Mouse (Mus musculus): ENCODE results near the gene Tcf3. TPM values are rescaled to one million over a fixed set of nuclear protein-coding genes. Genes with fewer than 3 reads are reported as not detected.

Tcf3 gene
- polyA plus RNA-seq, 1 experiment from 2014 or later = 178 TPM

DNA sequence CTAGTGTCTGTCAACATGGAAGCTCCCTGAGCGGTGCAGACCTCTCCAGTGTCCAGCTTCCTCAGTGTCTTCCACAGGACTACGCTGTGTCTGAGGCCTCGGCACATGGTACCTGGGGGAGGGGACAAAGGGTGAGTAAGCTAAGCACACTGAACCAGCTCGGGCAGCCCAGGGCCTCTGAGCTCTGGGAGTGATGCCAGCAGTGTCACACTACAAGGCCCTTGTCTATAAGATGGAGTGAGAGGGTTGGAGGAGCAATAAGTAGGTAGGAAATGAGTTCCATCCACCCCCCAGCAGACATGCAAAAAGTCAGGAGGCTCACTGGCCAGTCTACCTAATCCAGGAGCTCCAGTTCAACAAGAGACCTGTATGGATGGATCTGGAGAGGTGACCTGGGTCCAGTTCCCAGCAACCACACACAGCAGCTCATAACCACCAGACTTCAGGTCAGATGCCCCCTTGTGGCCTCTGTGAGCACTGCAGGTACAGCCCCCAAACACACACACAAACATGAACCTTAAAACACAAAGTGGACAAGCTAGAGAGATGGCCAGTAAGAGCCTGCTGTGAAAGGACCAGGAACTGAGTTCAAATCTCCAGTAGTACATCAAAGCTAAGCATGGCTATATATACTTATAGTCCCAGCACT is 30.3 kb downstream of the Tcf3 start:
- no peaks in the 10 kb centered on the region for H3K27me3 ChIP-seq
- ATAC-seq (ENCODE audit: low FRiP score) = no peak
- H3K27ac ChIP-seq = no peak overlapping the region
- 94% methylated on average over 4 of the region's 4 CpGs for WGBS
- no peak overlapping the region for H3K4me2 ChIP-seq (replicated peaks)
- peaks cover 37% of the 10 kb centered on the region for H3K4me1 ChIP-seq
- H3K4me3 ChIP-seq = no peak overlapping the region
- H3K9me3 ChIP-seq (replicated peaks) = no peaks in the 10 kb centered on the region
- H3K9ac ChIP-seq = no peak overlapping the region
- peaks cover 30% of the 10 kb centered on the region for H3K36me3 ChIP-seq

DNA sequence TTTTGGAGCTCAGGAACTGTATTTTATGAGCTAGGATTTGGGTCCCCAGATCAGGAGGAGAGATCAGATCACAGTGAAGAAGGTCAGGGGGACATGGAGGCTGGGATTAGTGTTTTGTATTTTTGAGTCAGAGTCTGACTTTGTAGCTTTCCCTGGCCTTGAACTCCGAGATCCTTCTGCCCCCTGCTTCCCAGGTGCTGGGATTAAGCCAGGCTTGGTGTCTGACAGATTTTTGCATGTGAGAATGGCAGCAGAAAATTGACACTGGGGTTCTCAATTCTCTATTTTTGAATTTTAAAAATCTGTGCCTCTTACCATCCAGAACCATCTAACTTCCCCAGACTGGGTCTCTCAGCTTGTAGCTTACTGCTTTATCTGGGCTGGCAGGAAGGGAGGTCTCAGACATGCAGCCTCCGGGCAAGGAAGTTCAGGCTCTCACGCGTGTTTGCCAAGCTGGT is 32.7 kb downstream of the Tcf3 start:
- 88% methylated on average over 4 of the region's 4 CpGs for WGBS
- ATAC-seq (ENCODE audit: low FRiP score) = no peak
- H3K4me3 ChIP-seq = no peak overlapping the region
- H3K36me3 ChIP-seq = peaks cover 35% of the 10 kb centered on the region
- H3K4me1 ChIP-seq = peaks cover 36% of the 10 kb centered on the region
- H3K9ac ChIP-seq = peak overlapping the region; percentile 66
- peak overlapping the region; percentile 99; the same call in 1 of the 2 replicates for H3K27ac ChIP-seq
- peak overlapping the region; percentile 83 for H3K4me2 ChIP-seq (replicated peaks)
- no peaks in the 10 kb centered on the region for H3K27me3 ChIP-seq
- H3K9me3 ChIP-seq (replicated peaks) = no peaks in the 10 kb centered on the region

DNA sequence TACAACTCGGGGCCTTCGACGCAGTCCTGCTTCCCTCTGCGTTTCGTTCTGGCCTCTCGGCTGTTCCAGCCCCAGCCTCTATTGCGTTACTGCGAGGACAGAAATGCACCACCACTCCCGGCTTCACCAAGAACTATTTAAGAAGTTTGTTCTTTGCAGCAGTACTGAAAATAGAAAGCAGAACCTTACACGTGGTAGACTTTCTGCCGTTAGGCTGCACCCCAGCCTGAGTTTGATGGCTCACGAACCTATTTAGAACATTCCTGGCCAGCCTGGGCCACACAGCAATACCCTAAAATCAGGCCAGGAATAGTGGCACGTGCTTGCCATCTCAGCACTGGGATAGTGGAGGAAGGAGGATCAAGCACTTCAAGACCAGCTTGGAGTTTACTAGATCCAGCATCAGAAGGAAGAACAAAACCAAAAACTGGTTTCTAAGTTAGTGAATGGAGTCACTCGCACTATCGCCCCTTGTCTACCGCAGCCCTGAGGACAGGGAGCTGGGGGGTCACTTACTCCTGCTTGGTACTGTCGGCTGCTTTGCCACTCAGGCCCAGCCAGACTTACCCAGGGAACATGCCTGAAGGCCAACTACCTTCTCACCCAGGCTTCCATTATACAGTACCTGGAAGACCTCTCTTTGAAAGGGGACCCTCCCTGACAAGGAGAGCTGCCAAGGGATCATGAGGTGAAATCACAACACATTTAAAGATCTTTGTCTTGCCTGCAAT is 33.3 kb downstream of the Tcf3 start:
- Histone ChIP-seq H3K4me1 (peaks cover 30% of the 10 kb centered on the region), H3K9me3 (replicated peaks) (no peaks in the 10 kb centered on the region), H3K4me3 (peak overlapping the region; percentile 72), H3K27me3 (no peaks in the 10 kb centered on the region), H3K9ac (peak overlapping the region; percentile 66), H3K36me3 (peaks cover 41% of the 10 kb centered on the region), H3K4me2 (replicated peaks) (peak overlapping the region; percentile 83), H3K27ac (peak overlapping the region; percentile 99)
- WGBS = 13% methylated on average over 17 of the region's 17 CpGs
- ATAC-seq (ENCODE audit: low FRiP score) = no peak

DNA sequence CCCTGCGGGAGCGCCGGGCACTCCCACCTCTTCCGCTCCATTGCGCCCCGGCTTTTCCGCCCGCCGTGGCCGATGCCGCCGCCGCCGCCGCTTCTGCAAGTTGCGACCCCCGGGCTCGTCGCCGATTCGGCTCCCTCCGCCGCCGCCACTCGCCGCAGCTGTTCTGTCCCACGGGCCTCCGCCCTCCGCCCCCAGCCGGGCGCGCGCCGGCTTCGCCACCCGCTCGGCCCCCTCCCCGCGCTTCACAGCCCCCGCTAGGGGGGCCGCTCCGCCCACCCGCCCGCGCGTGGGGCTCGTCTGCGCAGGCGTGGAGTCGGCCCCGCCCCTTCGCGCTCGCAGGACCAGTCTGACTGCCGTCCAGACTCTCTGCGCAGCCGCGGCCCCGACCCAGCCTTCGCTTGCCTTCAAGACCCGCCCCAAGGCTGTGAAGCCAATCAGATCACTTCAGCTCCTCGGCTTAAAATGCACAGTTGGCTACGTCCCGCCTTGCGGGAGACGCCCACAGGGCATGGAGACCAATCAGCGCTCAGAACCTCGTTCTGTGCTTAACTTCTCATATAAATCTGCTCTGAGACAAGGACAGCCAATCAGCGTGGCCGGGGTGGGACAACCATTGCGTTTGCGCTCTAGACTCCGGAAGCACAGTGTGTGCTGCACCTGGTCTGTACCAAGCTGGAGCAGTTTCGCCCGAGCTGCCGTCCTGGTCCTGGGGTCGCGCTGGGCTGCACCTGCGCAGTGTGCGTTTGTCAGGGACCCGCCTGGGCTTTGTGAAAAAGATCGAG is 34.1 kb downstream of the Tcf3 start, which contains the start of gene Mbd3:
Gene Mbd3 (minus strand): TSS at position 360 of the 782 bp plus-strand sequence.
- Histone ChIP-seq H3K4me3 (peak within 1 kb of the TSS; percentile 72), H3K27ac (peak within 1 kb of the TSS; percentile 99), H3K27me3 (no peaks in the 10 kb centered on the region), H3K4me1 (peaks cover 26% of the 10 kb centered on the region), H3K9me3 (replicated peaks) (no peaks in the 10 kb centered on the region), H3K9ac (peak within 1 kb of the TSS; percentile 90), H3K36me3 (peaks cover 48% of the 10 kb centered on the region), H3K4me2 (replicated peaks) (peak within 1 kb of the TSS; percentile 83)
- under 1% methylated on average over 77 of the region's 82 CpGs for WGBS
- ATAC-seq (ENCODE audit: low FRiP score) = peak; percentile 96

DNA sequence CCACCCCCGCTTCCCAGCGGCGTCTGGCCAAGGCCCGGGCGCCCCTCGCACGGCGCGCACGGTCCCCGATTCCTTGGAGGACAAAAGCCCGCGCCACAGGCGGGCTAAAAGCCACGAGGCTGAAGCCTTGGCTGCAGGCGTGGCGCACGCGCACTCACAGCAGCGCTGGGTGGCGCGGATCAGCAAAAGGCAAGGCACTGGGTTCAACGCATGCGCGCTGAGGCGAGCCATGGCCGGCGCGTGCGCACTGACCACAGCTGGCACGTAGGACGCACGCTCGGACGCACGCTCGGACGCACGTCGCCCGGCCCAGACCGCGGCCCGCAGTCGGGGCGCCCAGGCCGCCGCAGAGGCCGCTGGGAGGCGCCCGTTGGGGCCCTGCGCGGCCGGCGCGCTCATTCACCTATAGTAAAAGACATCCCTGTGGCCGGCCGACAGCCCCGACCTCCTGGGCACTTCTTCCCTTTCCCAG is 34.7 kb downstream of the Tcf3 start:
- Histone ChIP-seq H3K4me1 (peaks cover 26% of the 10 kb centered on the region), H3K27me3 (no peaks in the 10 kb centered on the region), H3K4me3 (peak overlapping the region; percentile 72), H3K36me3 (peaks cover 50% of the 10 kb centered on the region), H3K9ac (peak overlapping the region; percentile 90), H3K9me3 (replicated peaks) (no peaks in the 10 kb centered on the region), H3K4me2 (replicated peaks) (peak overlapping the region; percentile 83), H3K27ac (peak overlapping the region; percentile 99)
- WGBS = under 1% methylated on average over 59 of the region's 59 CpGs
- peak; percentile 85 for ATAC-seq (ENCODE audit: low FRiP score)

DNA sequence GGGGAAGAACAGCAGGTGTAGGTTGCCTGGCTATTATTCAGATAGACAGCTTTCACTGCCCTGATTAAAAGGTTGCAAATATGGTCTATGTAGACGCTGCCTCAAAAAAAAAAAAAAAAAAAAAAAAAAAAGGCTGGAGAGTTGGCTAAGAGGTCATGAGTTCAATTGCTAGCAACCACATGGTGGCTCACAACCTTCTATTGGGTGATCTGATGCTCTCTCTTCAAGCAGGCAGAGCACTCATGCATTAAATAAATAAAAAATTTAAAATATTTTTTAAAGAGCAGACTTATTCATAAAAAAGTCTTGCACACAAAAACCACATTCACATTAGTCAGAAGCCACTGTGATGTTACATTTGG is 35.3 kb downstream of the Tcf3 start:
- peaks cover 50% of the 10 kb centered on the region for H3K36me3 ChIP-seq
- H3K9me3 ChIP-seq (replicated peaks) = no peaks in the 10 kb centered on the region
- peak overlapping the region; percentile 72 for H3K4me3 ChIP-seq
- no peaks in the 10 kb centered on the region for H3K27me3 ChIP-seq
- peak overlapping the region; percentile 90 for H3K9ac ChIP-seq
- 0% methylated on average over 1 of the region's 1 CpGs for WGBS
- H3K4me1 ChIP-seq = peaks cover 26% of the 10 kb centered on the region
- no peak for ATAC-seq (ENCODE audit: low FRiP score)
- H3K27ac ChIP-seq = peak overlapping the region; percentile 99
- H3K4me2 ChIP-seq (replicated peaks) = peak overlapping the region; percentile 83

DNA sequence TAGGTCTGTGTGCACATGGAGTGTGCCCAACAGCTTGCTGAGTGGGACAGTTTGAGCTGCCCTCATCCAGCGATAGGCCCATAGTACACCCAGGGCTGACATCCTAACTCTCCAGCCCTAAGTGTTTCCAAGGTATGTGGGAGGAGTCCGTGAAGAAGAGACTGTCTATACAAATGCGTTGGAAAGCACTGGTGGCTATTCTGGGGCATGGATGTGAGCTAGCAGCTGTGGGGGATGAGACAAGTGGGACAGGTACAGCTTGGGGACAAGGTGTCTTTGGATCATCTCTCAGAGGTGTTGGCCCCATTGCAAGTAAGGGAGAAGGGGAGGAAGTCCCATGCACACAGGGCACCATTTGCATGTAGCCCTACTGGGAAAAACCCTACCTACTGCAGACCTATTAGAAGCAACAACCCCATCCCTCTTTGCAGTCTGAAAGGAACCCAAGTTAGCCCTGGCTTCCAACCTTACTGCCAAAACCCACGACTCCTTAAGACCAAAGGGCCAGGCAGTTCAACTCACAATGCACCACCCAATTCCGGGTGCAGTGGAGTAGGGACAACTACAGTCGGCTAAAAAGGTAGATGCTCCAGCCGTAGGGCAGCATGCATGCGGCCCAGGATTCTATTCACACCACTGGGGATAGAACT is 35.8 kb downstream of the Tcf3 start:
- Histone ChIP-seq H3K27me3 (no peaks in the 10 kb centered on the region), H3K4me3 (peak overlapping the region; percentile 72), H3K36me3 (peaks cover 50% of the 10 kb centered on the region), H3K4me2 (replicated peaks) (peak overlapping the region; percentile 83), H3K27ac (peak overlapping the region; percentile 99), H3K4me1 (peaks cover 26% of the 10 kb centered on the region), H3K9ac (peak overlapping the region; percentile 90), H3K9me3 (replicated peaks) (no peaks in the 10 kb centered on the region)
- no peak for ATAC-seq (ENCODE audit: low FRiP score)
- 58% methylated on average over 8 of the region's 8 CpGs for WGBS

DNA sequence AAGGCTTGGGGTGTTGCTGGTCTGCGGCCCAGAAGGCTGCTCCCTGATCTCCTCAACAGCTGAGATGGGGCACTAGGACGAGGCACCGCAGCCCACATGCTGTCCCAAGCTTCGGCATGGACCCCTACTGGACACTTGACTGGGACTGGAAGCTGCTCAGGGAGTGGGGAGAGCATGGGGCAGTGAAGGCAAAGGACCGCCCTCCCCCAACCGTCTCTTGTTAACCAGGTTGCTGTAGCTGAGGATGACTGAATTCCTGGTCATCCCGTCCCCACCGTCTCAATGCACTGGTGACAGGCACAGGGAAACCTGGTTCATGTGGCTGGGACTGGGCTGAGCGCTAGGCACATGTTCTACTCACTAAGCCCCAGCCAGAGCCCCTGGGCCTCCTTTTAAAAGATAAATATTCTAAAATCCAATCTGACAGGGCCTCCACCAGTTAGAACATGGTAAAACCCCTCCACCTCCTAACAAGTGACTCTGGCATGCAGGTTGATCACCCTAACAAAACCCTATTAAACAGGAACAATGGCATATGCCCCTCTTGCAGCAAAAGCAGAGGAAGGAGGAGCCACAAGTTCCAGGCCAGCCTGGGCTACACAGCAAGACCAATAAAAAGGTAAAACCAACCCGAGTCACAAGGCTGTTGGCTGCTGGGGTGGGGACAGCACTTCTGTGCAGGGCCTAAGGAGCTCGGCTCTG is 36.5 kb downstream of the Tcf3 start:
- Histone ChIP-seq H3K9me3 (replicated peaks) (no peaks in the 10 kb centered on the region), H3K27ac (peak overlapping the region; percentile 99; the same call in 1 of the 2 replicates), H3K4me3 (peak overlapping the region; percentile 72), H3K4me1 (peaks cover 26% of the 10 kb centered on the region), H3K4me2 (replicated peaks) (peak overlapping the region; percentile 83), H3K27me3 (no peaks in the 10 kb centered on the region), H3K36me3 (peaks cover 52% of the 10 kb centered on the region), H3K9ac (peak overlapping the region; percentile 90)
- 90% methylated on average over 11 of the region's 11 CpGs for WGBS
- ATAC-seq (ENCODE audit: low FRiP score) = no peak

DNA sequence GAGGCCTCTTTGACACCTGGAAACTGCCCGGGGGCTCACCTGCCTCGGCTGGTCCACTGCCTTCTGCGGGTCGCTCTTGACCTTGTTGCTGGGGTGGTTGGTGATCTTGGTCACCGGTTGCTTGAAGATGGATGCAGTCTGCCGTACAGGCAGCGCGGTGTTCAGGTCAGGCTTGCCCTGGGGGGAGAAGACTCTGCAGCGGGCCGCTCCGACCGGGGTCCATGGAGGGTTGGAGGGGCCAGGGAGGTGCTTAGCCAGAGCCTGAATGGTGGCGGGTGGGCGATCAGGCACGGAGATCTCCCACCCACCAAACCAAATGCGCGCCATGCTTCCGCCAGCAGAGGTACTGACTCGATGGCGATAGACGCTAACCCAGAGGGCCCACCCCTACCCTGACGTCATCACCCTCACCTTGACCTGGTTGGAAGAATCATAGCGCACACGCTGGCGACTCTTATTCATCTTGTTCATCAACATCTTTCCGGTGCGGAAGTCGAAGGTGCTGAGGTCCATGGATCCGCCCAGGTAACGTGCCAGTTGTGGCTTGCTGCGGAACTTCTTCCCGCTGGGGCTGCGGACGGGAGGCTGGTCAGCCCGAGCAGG is 38.3 kb downstream of the Tcf3 start:
- Histone ChIP-seq H3K36me3 (peaks cover 61% of the 10 kb centered on the region), H3K9me3 (replicated peaks) (no peaks in the 10 kb centered on the region), H3K9ac (no peak overlapping the region), H3K27me3 (no peaks in the 10 kb centered on the region), H3K4me3 (no peak overlapping the region), H3K4me2 (replicated peaks) (no peak overlapping the region), H3K4me1 (peaks cover 19% of the 10 kb centered on the region), H3K27ac (no peak overlapping the region)
- WGBS = 93% methylated on average over 35 of the region's 35 CpGs
- ATAC-seq (ENCODE audit: low FRiP score) = no peak

DNA sequence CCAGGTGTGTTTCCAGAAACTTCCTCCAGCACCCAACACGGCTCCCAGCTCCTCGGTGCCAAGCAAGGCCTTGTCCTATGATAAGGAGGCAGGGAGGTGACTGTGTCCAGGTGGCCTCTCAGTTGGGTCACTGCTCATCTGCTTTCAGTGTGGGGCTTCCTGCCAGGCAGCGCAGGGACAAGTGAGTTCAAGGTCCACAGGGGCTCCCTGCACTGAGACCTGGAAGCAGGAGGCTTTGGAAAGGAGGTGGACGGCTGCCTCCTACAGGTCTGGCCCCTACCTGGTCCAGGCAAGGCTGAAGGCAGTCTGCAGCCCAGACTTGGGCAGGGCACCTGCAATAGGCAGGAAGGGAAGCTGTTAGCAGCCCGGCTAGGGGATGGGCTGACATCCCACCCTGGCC is 40.8 kb downstream of the Tcf3 start:
- ATAC-seq (ENCODE audit: low FRiP score) = no peak
- H3K27ac ChIP-seq = no peak overlapping the region
- no peaks in the 10 kb centered on the region for H3K9me3 ChIP-seq (replicated peaks)
- H3K36me3 ChIP-seq = peaks cover 63% of the 10 kb centered on the region
- peaks cover 22% of the 10 kb centered on the region for H3K4me1 ChIP-seq
- no peak overlapping the region for H3K4me2 ChIP-seq (replicated peaks)
- H3K27me3 ChIP-seq = no peaks in the 10 kb centered on the region
- WGBS = 91% methylated on average over 5 of the region's 5 CpGs
- H3K9ac ChIP-seq = no peak overlapping the region
- 0 out of 2 replicates have a peak overlapping the region, but pooled peaks have one; percentile 3 for H3K4me3 ChIP-seq

DNA sequence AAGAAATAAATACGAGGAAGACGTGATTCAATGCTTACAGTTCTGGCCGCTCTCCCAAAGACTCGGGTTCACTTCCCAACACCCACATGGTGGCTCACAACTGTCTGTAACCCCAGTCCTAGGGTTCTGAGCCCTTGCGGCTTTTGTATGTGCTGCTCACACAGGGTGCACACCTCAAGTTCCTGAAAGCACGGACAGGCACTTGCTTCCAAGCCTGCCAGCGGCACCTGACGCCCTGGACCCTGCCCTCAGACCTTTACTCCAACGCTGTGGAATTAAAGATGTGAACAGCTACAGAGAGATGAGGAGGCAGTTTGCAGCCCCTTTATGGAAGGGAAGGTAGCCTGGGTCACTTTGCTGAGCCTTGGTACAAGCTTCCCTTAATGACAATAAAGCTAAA is 42.8 kb downstream of the Tcf3 start:
- Histone ChIP-seq H3K4me3 (no peak overlapping the region), H3K9ac (no peak overlapping the region), H3K9me3 (replicated peaks) (no peaks in the 10 kb centered on the region), H3K4me1 (peaks cover 11% of the 10 kb centered on the region), H3K27me3 (no peaks in the 10 kb centered on the region), H3K36me3 (peaks cover 58% of the 10 kb centered on the region), H3K27ac (no peak overlapping the region), H3K4me2 (replicated peaks) (no peak overlapping the region)
- 86% methylated on average over 9 of the region's 9 CpGs for WGBS
- ATAC-seq (ENCODE audit: low FRiP score) = no peak
